Mouse (Mus musculus) erythroblast, embryonic 14.5 days (primary cell): ENCODE data around the gene Sh3bp4. TPM values are rescaled to one million over a fixed set of nuclear protein-coding genes. Genes with fewer than 3 reads are reported as not detected.

Source experiments
- H3K27me3 ChIP-seq: 2 replicates; pipeline ENCODE4 v1.6.1; 2012; ENCODE audit warnings: inconsistent platforms; ENCODE audit not compliant: control insufficient read depth
- H3K36me3 ChIP-seq: 2 replicates; pipeline ENCODE4 v1.6.1; 2012; ENCODE audit warnings: mild to moderate bottlenecking, inconsistent platforms; ENCODE audit not compliant: control insufficient read depth
- H3K4me1 ChIP-seq: 2 replicates; pipeline ENCODE4 v1.6.1; 2012; ENCODE audit warnings: inconsistent platforms; ENCODE audit not compliant: control insufficient read depth
- H3K4me3 ChIP-seq: replicated peaks from 2 replicates; pipeline ENCODE3; 2012; ENCODE audit warnings: moderate library complexity, mild to moderate bottlenecking, inconsistent platforms
- H3K9me3 ChIP-seq: 2 replicates; pipeline ENCODE4 v1.6.1; 2012; ENCODE audit warnings: low read length, inconsistent platforms, mixed read lengths; ENCODE audit not compliant: control insufficient read depth
- GATA1 ChIP-seq: IDR thresholded peaks from 2 replicates; pipeline ENCODE4 v1.6.1; 2012; ENCODE audit warnings: low read length, inconsistent platforms, mixed read lengths
- TAL1 ChIP-seq: IDR thresholded peaks from 3 replicates; pipeline ENCODE4 v1.6.1; 2012; ENCODE audit warnings: low read length, inconsistent platforms, mixed read lengths
- polyA plus RNA-seq: library from polyadenylated mRNA; stranded (reverse); fragments of >175 nt; gene quantifications from 2 replicates; pipeline ENCODE4 v1.2.3, GENCODE M21; 2012

The Sh3bp4 gene
- polyA plus RNA-seq, 1 experiment: not detected

GRCm38 (mm10) chr1:89068812-89069211 is 1.4 kb upstream of the Sh3bp4 start:
- Histone ChIP-seq H3K4me1 (peaks cover 15% of the 10 kb centered on the region), H3K4me3 (no peak overlapping the region), H3K27me3 (peaks cover 44% of the 10 kb centered on the region), H3K36me3 (no peaks in the 10 kb centered on the region), H3K9me3 (peaks cover 2% of the 10 kb centered on the region; the same call in 1 of the 2 replicates)
- no peak for TF ChIP-seq TAL1
- no peak for TF ChIP-seq GATA1

- TF ChIP-seq TAL1 (no peak), GATA1 (no peak)
Observed at GRCm38 (mm10) chr1:89069479-89070102, 624 bp upstream of the Sh3bp4 start.

GRCm38 (mm10) chr1:89070871-89071361 is 701 bp downstream of the Sh3bp4 start:
- H3K36me3 ChIP-seq: no peaks in the 10 kb centered on the region
- H3K4me3 ChIP-seq: peak overlapping the region; percentile 57
- H3K4me1 ChIP-seq: peaks cover 15% of the 10 kb centered on the region
- peaks cover 2% of the 10 kb centered on the region; the same call in 1 of the 2 replicates for H3K9me3 ChIP-seq
- TF ChIP-seq GATA1 (no peak), TAL1 (no peak)
- peaks cover 44% of the 10 kb centered on the region for H3K27me3 ChIP-seq

More at GRCm38 (mm10) chr1:89069479-89070102, 624 bp upstream of the Sh3bp4 start:
- Histone ChIP-seq H3K36me3 (no peaks in the 10 kb centered on the region), H3K4me3 (peak overlapping the region; percentile 57), H3K9me3 (peaks cover 2% of the 10 kb centered on the region; the same call in 1 of the 2 replicates), H3K27me3 (peaks cover 44% of the 10 kb centered on the region), H3K4me1 (peaks cover 15% of the 10 kb centered on the region)

- Histone ChIP-seq H3K36me3 (no peaks in the 10 kb centered on the region), H3K27me3 (peaks cover 44% of the 10 kb centered on the region), H3K4me3 (no peak overlapping the region), H3K4me1 (peaks cover 15% of the 10 kb centered on the region), H3K9me3 (peaks cover 2% of the 10 kb centered on the region; the same call in 1 of the 2 replicates)
- TF ChIP-seq GATA1: no peak
- TF ChIP-seq TAL1: no peak
Observed at GRCm38 (mm10) chr1:89071371-89072142, 1.3 kb downstream of the Sh3bp4 start.

- Histone ChIP-seq H3K4me3 (no peak overlapping the region), H3K36me3 (no peaks in the 10 kb centered on the region), H3K27me3 (peaks cover 44% of the 10 kb centered on the region), H3K4me1 (peaks cover 15% of the 10 kb centered on the region), H3K9me3 (peaks cover 2% of the 10 kb centered on the region; the same call in 1 of the 2 replicates)
- no peak for TF ChIP-seq TAL1
- TF ChIP-seq GATA1: no peak
Observed at GRCm38 (mm10) chr1:89072143-89072990, 2.2 kb downstream of the Sh3bp4 start.

- peaks cover 15% of the 10 kb centered on the region for H3K4me1 ChIP-seq
- peaks cover 2% of the 10 kb centered on the region; the same call in 1 of the 2 replicates for H3K9me3 ChIP-seq
- no peak overlapping the region for H3K4me3 ChIP-seq
- H3K36me3 ChIP-seq: no peaks in the 10 kb centered on the region
- TF ChIP-seq GATA1 (no peak), TAL1 (no peak)
- peaks cover 43% of the 10 kb centered on the region for H3K27me3 ChIP-seq
Observed at GRCm38 (mm10) chr1:89073291-89073846, 3.2 kb downstream of the Sh3bp4 start.

- Histone ChIP-seq H3K9me3 (peaks cover 2% of the 10 kb centered on the region; the same call in 1 of the 2 replicates), H3K36me3 (no peaks in the 10 kb centered on the region), H3K4me3 (no peak overlapping the region), H3K4me1 (peaks cover 10% of the 10 kb centered on the region), H3K27me3 (peaks cover 36% of the 10 kb centered on the region)
- TF ChIP-seq TAL1 (no peak), GATA1 (no peak)
Observed at GRCm38 (mm10) chr1:89074678-89075077, 4.5 kb downstream of the Sh3bp4 start.

- peaks cover under 1% of the 10 kb centered on the region; the same call in 1 of the 2 replicates for H3K9me3 ChIP-seq
- no peaks in the 10 kb centered on the region for H3K36me3 ChIP-seq
- no peak overlapping the region for H3K4me3 ChIP-seq
- TF ChIP-seq TAL1 (no peak), GATA1 (no peak)
- H3K27me3 ChIP-seq: peaks cover 31% of the 10 kb centered on the region
- peaks cover 6% of the 10 kb centered on the region for H3K4me1 ChIP-seq
Observed at GRCm38 (mm10) chr1:89075120-89075519, 4.9 kb downstream of the Sh3bp4 start.
